Mouse (Mus musculus): Measurements from ENCODE around the gene Tln2.

GRCm38 (mm10) chr9:67584871-67585270 is 25.4 kb upstream of the Tln2 start:
- TF ChIP-seq CTCF (IDR thresholded peaks at IDR 0.05; ENCODE audit: low read depth, low read length), result no peak
- no peak for TF ChIP-seq EP300 (IDR thresholded peaks at IDR 0.05; ENCODE audit: insufficient read depth, low read depth, low read length)

All from ES-Bruce4 (cell line).